Mouse (Mus musculus) intestine, embryonic 15.5 days (tissue): ENCODE data around the gene Smok2b. TPM values are rescaled to one million over a fixed set of nuclear protein-coding genes. Genes with fewer than 3 reads are reported as not detected.
"Not testable (repeated sequence)": the region's sequence is repeated elsewhere in the genome, so short reads cannot be mapped to it uniquely, and the experiment has no call there.

ENCODE experiments used
- ATAC-seq: fragments of 200-750 bp; cut with Nextera tagmentation; 2 replicates; pipeline ENCODE4 v1.8.0; 2017; ENCODE audit warnings: moderate TSS enrichment, moderate library complexity
- H3K27ac ChIP-seq: fragments of 300-500 bp; sonication (generic); 2 replicates; pipeline ENCODE4 v1.5.1; 2015; ENCODE audit warnings: mild to moderate bottlenecking, inconsistent platforms
- H3K27me3 ChIP-seq: fragments of 300-500 bp; sonication (generic); replicated peaks from 2 replicates; pipeline ENCODE4 v1.6.1; 2015; ENCODE audit warnings: inconsistent platforms
- H3K36me3 ChIP-seq: fragments of 300-500 bp; sonication (generic); 2 replicates; pipeline ENCODE4 v1.6.1; 2015; ENCODE audit warnings: inconsistent platforms
- H3K4me1 ChIP-seq: fragments of 300-500 bp; sonication (generic); replicated peaks from 2 replicates; pipeline ENCODE4 v1.6.1; 2015; ENCODE audit warnings: inconsistent platforms
- H3K4me2 ChIP-seq: fragments of 300-500 bp; sonication (generic); replicated peaks from 2 replicates; pipeline ENCODE4 v1.6.1; 2015; ENCODE audit warnings: mild to moderate bottlenecking, inconsistent platforms
- H3K4me3 ChIP-seq: fragments of 300-500 bp; sonication (generic); replicated peaks from 2 replicates; pipeline ENCODE4 v1.5.1; 2015; ENCODE audit warnings: inconsistent platforms
- H3K9ac ChIP-seq: fragments of 300-500 bp; sonication (generic); 2 replicates; pipeline ENCODE4 v1.6.1; 2015; ENCODE audit warnings: inconsistent platforms
- H3K9me3 ChIP-seq: fragments of 300-500 bp; sonication (generic); 2 replicates; pipeline ENCODE4 v1.6.1; 2016; ENCODE audit warnings: inconsistent platforms
- WGBS: fragments of 180-500 bp; shearing (Covaris S2); methylation state at CpG from one replicate; pipeline ENCODE4 v1.1.7; 2015; 5-methylcytosine and 5-hydroxymethylcytosine counted together
- polyA plus RNA-seq: library from polyadenylated mRNA; unstranded; fragments of >200 nt; fragmentation: Nextera tagmentation; extraction: Ambion mirVana; gene quantifications from 2 replicates; pipeline ENCODE4 v1.2.1, GENCODE M21; 2015

Smok2b gene
- polyA plus RNA-seq, 1 experiment from 2014 or later: not detected

DNA sequence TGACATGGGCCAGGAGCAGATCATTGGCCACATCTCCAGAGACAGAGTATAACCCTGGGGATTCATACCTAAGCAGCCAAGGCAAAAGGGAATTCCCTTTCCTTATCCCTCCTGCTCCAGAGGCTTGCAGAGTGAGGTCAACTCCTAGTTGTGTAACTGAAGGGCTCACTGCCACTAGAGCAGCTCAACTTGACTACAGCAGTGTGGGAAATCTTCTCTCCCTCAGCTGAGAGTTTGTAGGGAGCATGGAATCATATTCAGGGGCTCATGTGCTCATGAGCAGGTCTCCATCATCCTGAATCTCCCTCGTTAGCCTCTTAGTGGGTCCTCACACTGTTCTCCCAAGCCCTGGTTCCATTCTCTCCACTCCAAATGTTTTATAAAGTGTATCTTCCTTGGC lies 24.8 kb upstream of the Smok2b start:
- not testable (repeated sequence) for ATAC-seq, H3K27ac ChIP-seq, H3K4me1 ChIP-seq, H3K4me2 ChIP-seq, H3K9me3 ChIP-seq, H3K27me3 ChIP-seq, H3K9ac ChIP-seq, H3K36me3 ChIP-seq, H3K4me3 ChIP-seq
- 76% methylated on average over 1 of the region's 1 CpGs for WGBS

DNA sequence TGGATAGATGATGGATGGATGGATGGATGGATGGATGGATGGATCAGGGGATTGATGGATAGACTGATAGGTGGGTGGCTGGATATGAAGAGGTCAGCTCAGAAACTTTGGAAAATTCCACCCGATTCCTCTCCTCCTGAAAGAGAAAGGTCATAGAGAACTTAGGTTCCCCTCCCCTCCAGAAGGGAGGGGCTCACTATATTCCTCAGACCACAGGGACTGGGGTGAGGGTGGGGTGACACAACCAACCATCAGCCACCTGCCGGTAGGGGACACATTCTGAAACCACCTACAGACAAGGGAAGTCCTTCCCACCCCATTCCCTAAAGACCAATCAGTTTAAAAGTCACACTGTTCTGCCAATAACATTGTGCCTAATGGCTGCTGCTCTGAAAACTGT lies 23.6 kb upstream of the Smok2b start:
- ATAC-seq: peak; percentile 46; the same call in 1 of the 2 replicates
- H3K27me3 ChIP-seq: no peaks in the 10 kb centered on the region
- H3K27ac ChIP-seq: no peak overlapping the region
- WGBS: 82% methylated on average over 2 of the region's 2 CpGs
- H3K4me2 ChIP-seq: no peak overlapping the region
- no peak overlapping the region for H3K4me3 ChIP-seq
- no peaks in the 10 kb centered on the region for H3K36me3 ChIP-seq
- no peak overlapping the region for H3K9ac ChIP-seq
- peaks cover 5% of the 10 kb centered on the region for H3K9me3 ChIP-seq
- no peaks in the 10 kb centered on the region for H3K4me1 ChIP-seq

- ATAC-seq, H3K27ac ChIP-seq, H3K4me3 ChIP-seq, H3K4me1 ChIP-seq, H3K36me3 ChIP-seq, H3K27me3 ChIP-seq, H3K4me2 ChIP-seq, H3K9ac ChIP-seq: not testable (repeated sequence)
- peaks cover 25% of the 10 kb centered on the region for H3K9me3 ChIP-seq
These were observed 21.6 kb upstream of the Smok2b start for GRCm38 (mm10) chr17:13208460-13208859.

DNA sequence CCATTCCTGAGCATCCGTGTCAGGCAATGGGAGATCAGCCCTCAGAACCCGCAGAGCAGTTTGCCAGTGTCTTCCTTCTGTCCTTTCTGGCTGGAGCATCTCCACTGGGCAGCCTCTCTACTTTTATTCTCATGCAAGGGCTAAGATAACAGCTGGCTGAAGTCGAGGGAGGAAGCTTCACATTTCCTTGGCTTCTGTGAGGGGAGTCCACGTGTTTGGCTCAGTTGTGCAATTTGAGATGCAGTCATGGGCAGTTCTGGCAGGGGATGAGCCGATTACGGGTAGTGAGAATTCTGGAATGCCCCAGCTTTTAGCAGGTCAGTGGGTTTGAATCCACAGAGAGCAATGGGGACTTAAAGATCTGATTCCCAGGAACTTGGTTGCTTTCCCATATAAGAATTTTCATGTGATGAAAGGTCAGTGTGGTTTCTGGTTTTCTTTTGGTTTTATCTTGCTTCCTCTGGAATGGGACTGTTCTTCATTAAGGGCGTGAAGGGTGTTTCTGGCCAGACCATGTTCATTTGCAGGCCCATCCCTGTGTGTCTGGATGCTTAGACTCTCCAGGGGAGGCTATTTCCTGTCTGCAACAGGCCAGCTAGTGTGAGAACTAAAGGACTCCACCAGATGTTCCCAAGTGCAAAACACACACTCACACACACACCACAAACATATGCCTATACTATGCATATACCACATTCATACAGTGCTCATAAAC lies 17.8 kb upstream of the Smok2b start:
- Histone ChIP-seq H3K9me3 (peaks cover 56% of the 10 kb centered on the region), H3K4me3 (no peak overlapping the region), H3K4me1 (no peaks in the 10 kb centered on the region), H3K4me2 (no peak overlapping the region), H3K36me3 (no peaks in the 10 kb centered on the region), H3K27me3 (no peaks in the 10 kb centered on the region), H3K27ac (no peak overlapping the region), H3K9ac (no peak overlapping the region)
- ATAC-seq: no peak
- WGBS: 75% methylated on average over 7 of the region's 7 CpGs

GRCm38 (mm10) chr17:13214169-13214568 lies 15.9 kb upstream of the Smok2b start:
- peaks cover 73% of the 10 kb centered on the region for H3K9me3 ChIP-seq

DNA sequence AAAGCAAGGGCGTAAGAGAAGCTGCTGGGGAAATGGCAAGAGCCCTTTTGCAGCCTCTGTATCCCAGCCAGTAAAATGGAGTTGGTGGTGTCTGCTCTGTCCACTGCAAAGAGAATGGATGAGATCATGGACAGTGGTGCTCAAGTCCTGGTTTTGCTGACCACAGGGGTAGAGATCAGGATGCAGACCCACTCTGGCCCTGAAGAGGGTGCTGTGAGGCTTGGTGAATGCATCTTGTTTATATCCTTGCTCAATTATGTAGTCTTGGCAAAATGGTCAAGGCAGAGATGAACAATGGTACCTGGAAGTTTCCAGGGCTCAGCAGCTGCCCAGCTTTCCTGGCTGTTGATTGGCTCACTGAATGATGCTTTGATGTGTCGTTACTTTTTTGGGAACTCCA lies 14.5 kb upstream of the Smok2b start:
- Histone ChIP-seq H3K4me2 (no peak overlapping the region), H3K9me3 (peaks cover 73% of the 10 kb centered on the region), H3K9ac (no peak overlapping the region), H3K27me3 (no peaks in the 10 kb centered on the region), H3K4me1 (no peaks in the 10 kb centered on the region), H3K27ac (no peak overlapping the region), H3K4me3 (no peak overlapping the region), H3K36me3 (no peaks in the 10 kb centered on the region)
- WGBS: 80% methylated on average over 2 of the region's 2 CpGs
- ATAC-seq: no peak

More at GRCm38 (mm10) chr17:13214169-13214568, 15.9 kb upstream of the Smok2b start:
- whole genome bisulfite sequencing: 62% methylated on average over 4 of the region's 4 CpGs
- Histone ChIP-seq H3K27me3 (no peaks in the 10 kb centered on the region), H3K36me3 (no peaks in the 10 kb centered on the region), H3K9ac (no peak overlapping the region), H3K4me3 (no peak overlapping the region), H3K27ac (no peak overlapping the region), H3K4me2 (no peak overlapping the region), H3K4me1 (no peaks in the 10 kb centered on the region)
- no peak for ATAC-seq

DNA sequence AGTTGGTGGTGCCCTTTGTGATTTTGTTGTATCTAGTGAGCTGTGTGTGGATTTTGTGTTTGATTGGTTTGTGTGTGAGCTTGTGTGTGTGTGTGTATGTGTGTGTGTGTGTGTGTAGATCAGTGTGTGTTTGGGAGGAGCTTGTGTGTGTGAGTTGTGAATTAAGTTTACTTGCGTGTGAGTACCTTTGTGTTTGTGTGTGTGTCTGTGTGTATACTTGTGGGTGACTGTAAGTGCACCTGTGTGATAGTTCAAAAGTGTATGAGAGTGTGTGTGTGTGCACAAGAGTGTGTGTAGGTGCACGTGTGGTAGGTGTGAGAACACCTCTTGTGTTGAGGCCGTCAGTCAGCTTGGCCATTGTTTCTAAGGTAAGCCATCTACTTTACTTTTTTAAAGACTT lies 9.2 kb upstream of the Smok2b start, which contains the start of gene Smok2a:
Gene Smok2a, plus strand, starts transcription at position 301 of the 400 bp plus-strand sequence.
- H3K27me3 ChIP-seq: no peaks in the 10 kb centered on the region
- no peak for ATAC-seq
- H3K9ac ChIP-seq: no peak within 1 kb of the TSS
- H3K36me3 ChIP-seq: no peaks in the 10 kb centered on the region
- H3K9me3 ChIP-seq: peaks cover 48% of the 10 kb centered on the region
- H3K27ac ChIP-seq: no peak within 1 kb of the TSS
- H3K4me3 ChIP-seq: no peak within 1 kb of the TSS
- no peak within 1 kb of the TSS for H3K4me2 ChIP-seq
- H3K4me1 ChIP-seq: no peaks in the 10 kb centered on the region
- 86% methylated on average over 3 of the region's 3 CpGs for WGBS

- H3K27ac ChIP-seq: not testable (repeated sequence)
- peaks cover 45% of the 10 kb centered on the region for H3K9me3 ChIP-seq
These were observed 8.1 kb upstream of the Smok2b start for GRCm38 (mm10) chr17:13221921-13222320.

GRCm38 (mm10) chr17:13239461-13239860 lies 9.4 kb downstream of the Smok2b start:
- not testable (repeated sequence) for H3K4me3 ChIP-seq, ATAC-seq, H3K27ac ChIP-seq, H3K36me3 ChIP-seq, H3K4me1 ChIP-seq, H3K4me2 ChIP-seq, H3K27me3 ChIP-seq, H3K9ac ChIP-seq
- 78% methylated on average over 4 of the region's 4 CpGs for WGBS
- peaks cover 12% of the 10 kb centered on the region for H3K9me3 ChIP-seq

More at GRCm38 (mm10) chr17:13221921-13222320, 8.1 kb upstream of the Smok2b start:
- not testable (repeated sequence) for H3K4me3 ChIP-seq, H3K4me1 ChIP-seq, H3K27me3 ChIP-seq, H3K36me3 ChIP-seq, ATAC-seq, H3K4me2 ChIP-seq, H3K9ac ChIP-seq
- WGBS: 87% methylated on average over 2 of the region's 2 CpGs

DNA sequence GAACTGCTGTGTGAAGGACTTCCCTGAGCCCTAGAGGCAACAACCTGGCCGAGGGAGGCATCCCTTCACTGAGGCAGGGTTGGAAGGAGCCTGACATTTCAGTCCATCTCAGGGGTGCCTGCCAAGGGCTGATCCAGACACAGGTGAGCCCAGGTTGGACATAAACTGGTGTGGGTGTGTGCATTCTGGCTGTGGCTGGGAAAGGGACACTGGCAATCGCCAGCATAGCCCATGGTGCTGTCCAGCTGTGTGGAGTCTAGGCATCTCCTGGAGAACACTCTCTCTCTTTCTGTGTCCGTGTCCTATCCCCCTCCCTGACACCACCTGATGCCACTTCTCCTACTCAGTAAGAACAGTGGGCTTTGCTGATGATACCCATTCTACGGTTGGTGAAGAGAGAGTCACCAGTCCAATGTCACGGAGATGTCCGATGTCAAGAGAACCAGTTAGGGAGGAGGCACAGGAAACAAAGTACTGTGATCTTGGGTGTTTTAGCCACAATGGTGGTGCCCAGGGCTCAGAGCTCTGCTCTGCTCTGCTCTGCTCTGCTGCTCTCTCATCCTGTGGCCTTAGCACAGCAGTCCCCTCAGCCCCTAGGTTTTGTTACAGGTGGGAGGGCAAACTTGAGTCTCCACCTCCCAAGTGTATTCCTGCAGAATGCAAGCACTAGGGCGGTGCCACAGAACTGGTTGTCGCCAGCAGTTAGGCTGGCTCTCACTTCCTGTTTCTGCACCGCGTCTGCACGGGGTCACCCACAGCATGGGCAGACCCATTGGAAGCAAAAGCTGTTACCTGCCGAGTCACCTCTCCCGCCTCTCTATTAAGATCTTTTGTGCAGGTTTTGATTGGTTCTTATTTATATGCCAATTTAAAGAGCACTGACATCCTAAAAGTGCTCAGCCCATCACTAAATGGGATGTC lies 11.0 kb downstream of the Smok2b start:
- H3K9ac ChIP-seq, H3K4me3 ChIP-seq, H3K4me2 ChIP-seq, H3K4me1 ChIP-seq, H3K27ac ChIP-seq, H3K36me3 ChIP-seq, H3K27me3 ChIP-seq: not testable (repeated sequence)
- 85% methylated on average over 7 of the region's 13 CpGs for WGBS
- peaks cover 10% of the 10 kb centered on the region for H3K9me3 ChIP-seq
- ATAC-seq: peak; percentile 34; the same call in 1 of the 2 replicates

- ATAC-seq, H3K27me3 ChIP-seq: not testable (repeated sequence)
- WGBS: 71% methylated on average over 1 of the region's 5 CpGs
These were observed 24.7 kb downstream of the Smok2b start for GRCm38 (mm10) chr17:13254786-13255185.

More at GRCm38 (mm10) chr17:13254786-13255185, 24.7 kb downstream of the Smok2b start:
- not testable (repeated sequence) for H3K4me3 ChIP-seq, H3K36me3 ChIP-seq, H3K4me2 ChIP-seq, H3K4me1 ChIP-seq, H3K9me3 ChIP-seq, H3K27ac ChIP-seq, H3K9ac ChIP-seq
